Mouse (Mus musculus) kidney, adult 2 months (tissue): ENCODE results near the gene Arid4a. TPM values are rescaled to one million over a fixed set of nuclear protein-coding genes. Genes with fewer than 3 reads are reported as not detected.
A peak's percentile ranks its signal among the peaks of the same experiment; 100 is the strongest.

Experiments
- DNase-seq: peaks from one replicate; pipeline ENCODE4 v3.0.0; 2021
- H3K27ac ChIP-seq: fragments of 200-500 bp; 2 replicates; pipeline ENCODE4 v1.5.1; 2012; ENCODE audit warnings: low read depth, low read length, control low read depth, inconsistent platforms; ENCODE audit not compliant: insufficient read depth
- H3K27me3 ChIP-seq: fragments of 200-500 bp; replicated peaks from 2 replicates; pipeline ENCODE4 v1.6.1; 2012; ENCODE audit warnings: mild to moderate bottlenecking, moderate library complexity, low read length, inconsistent platforms; ENCODE audit not compliant: control insufficient read depth, insufficient read depth
- H3K36me3 ChIP-seq: fragments of 200-500 bp; 2 replicates; pipeline ENCODE4 v1.6.1; 2012; ENCODE audit warnings: mild to moderate bottlenecking, moderate library complexity, low read length, inconsistent platforms; ENCODE audit not compliant: control insufficient read depth, insufficient read depth
- H3K4me1 ChIP-seq: fragments of 200-500 bp; 2 replicates; pipeline ENCODE4 v1.6.1; 2011; ENCODE audit warnings: low read length; ENCODE audit not compliant: control insufficient read depth, insufficient read depth
- H3K4me3 ChIP-seq: fragments of 200-500 bp; 2 replicates; pipeline ENCODE4 v1.5.1; 2011; ENCODE audit warnings: mild to moderate bottlenecking, low read depth, low read length, control low read depth; ENCODE audit not compliant: insufficient read depth
- CTCF ChIP-seq: fragments of 200-500 bp; conservative IDR thresholded peaks from 2 replicates; pipeline ENCODE4 v1.5.1; 2011; ENCODE audit warnings: low read depth, mild to moderate bottlenecking, control low read depth, low read length, moderate library complexity, mixed read lengths; ENCODE audit not compliant: insufficient read depth, insufficient read length
- POLR2A ChIP-seq: fragments of 200-500 bp; IDR thresholded peaks from one replicate; pipeline ENCODE4 v1.6.1; 2011; ENCODE audit warnings: low read depth, low read length, control low read depth
- WGBS: fragments of 180-500 bp; shearing (Covaris S2); methylation state at CpG from one replicate; pipeline ENCODE4 v1.1.7; 2018; 5-methylcytosine and 5-hydroxymethylcytosine counted together
- polyA plus RNA-seq: library from polyadenylated mRNA; depleted of rRNA; stranded (reverse); fragments of >200 nt; gene quantifications from 2 replicates; pipeline ENCODE4 v1.2.3, GENCODE M21; 2012

The Arid4a gene
- polyA plus RNA-seq, 1 experiment: 3.6 TPM

DNA sequence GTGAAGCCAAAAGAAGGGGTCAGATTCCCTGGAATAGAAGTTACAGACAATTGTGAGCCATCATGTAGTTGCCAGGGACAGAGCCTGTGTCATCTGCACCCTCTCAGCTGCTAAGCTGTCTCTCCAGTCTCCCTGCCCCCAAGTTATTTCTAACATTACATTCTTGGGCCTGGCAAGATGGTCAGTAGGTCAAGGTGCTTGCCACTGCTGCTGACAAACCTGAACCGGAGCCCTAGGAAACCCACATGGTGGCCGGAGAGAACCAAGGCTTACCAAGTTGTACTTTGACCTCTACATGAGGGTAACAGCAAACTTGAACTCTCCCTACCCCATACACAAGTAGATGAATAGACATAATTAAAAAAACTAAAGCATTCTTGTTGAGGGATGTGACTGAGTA lies 28.7 kb downstream of the Arid4a start:
- H3K27ac ChIP-seq: no peak overlapping the region
- H3K36me3 ChIP-seq: peaks cover 6% of the 10 kb centered on the region
- WGBS: 46% methylated on average over 2 of the region's 2 CpGs
- H3K4me3 ChIP-seq: no peak overlapping the region
- DNase-seq: peak; percentile 92
- no peaks in the 10 kb centered on the region for H3K27me3 ChIP-seq
- H3K4me1 ChIP-seq: peaks cover 12% of the 10 kb centered on the region; the same call in 1 of the 2 replicates
- TF ChIP-seq CTCF (no peak), POLR2A (no peak)

DNA sequence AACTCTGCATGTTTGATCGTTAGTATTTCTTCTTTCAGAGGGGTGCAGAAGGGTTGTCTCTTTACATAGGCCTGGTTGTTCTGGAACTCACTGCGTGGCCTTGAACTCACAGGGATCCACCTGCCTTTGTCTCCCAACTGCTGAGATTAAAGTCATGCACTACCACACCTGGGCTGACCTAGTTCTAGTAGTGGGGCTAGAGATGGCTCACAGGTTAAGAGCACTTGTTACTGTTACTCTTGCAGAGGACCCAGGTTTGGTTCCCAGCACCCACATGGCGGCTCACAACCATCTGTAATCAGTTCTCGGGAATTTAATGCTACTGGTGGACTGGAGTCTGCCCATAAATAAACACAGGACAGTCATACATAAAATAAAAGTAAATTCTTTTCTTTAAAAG lies 30.7 kb downstream of the Arid4a start:
- TF ChIP-seq POLR2A: no peak
- Histone ChIP-seq H3K36me3 (peaks cover 5% of the 10 kb centered on the region), H3K4me1 (peaks cover 14% of the 10 kb centered on the region; the same call in 1 of the 2 replicates), H3K27me3 (no peaks in the 10 kb centered on the region), H3K27ac (no peak overlapping the region), H3K4me3 (no peak overlapping the region)
- no peak for DNase-seq
- WGBS: 96% methylated on average over 4 of the region's 4 CpGs

DNA sequence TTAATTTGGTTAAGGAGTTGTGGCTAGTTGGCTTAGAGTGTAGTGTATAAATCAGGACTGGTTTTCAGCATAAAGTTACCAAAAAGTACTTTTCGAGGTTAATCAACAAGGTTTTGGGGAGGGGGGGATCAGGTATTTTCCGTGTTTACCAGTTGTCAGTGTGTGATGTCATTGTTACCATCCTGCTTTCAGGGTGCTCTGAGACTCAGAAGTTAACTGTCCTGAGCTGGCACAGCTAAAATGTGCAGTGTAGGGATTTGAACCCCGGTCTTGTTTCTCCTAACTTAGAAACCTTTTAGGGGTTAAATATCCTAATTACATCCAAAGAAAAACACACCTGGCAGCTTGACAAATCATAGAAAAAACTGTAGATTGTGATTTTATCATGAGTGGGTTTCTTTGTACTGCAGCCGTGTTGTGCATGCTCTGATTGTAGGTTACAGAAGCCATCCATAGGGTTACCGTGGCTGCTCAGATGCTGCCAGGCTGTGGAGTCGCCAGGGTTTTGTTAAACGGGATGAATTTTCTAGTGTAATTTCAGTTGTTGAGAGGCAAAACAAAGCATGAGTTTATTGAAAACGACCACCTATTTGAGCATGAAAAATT lies 31.8 kb downstream of the Arid4a start:
- no peaks in the 10 kb centered on the region for H3K27me3 ChIP-seq
- no peak for DNase-seq
- peaks cover 14% of the 10 kb centered on the region; the same call in 1 of the 2 replicates for H3K4me1 ChIP-seq
- peak overlapping the region; percentile 35; the same call in 1 of the 2 replicates for H3K4me3 ChIP-seq
- H3K27ac ChIP-seq: 0 out of 2 replicates have a peak overlapping the region, but pooled peaks have one; percentile 29
- 52% methylated on average over 8 of the region's 8 CpGs for WGBS
- TF ChIP-seq CTCF: no peak
- no peak for TF ChIP-seq POLR2A
- H3K36me3 ChIP-seq: peaks cover 5% of the 10 kb centered on the region

DNA sequence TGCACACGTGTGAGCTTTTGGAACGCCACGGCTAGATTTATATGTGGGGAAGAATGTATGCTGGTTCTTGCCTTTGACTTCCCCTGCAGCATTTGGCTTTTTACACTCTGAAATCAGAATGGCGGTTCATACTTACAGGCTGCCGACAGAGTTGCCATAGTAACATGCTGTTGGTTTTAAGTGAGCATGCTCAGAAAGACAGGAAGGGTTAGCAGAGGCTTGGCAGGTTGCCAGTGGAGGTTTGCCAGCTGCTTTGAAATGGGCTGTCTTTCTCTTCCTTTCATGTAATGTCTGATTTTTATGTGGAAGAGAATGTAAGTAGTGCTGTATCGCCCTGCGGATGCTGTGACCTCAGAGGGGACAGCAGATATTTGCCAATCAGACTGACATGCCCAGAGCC lies 32.3 kb downstream of the Arid4a start:
- Histone ChIP-seq H3K27ac (0 out of 2 replicates have a peak overlapping the region, but pooled peaks have one; percentile 29), H3K27me3 (no peaks in the 10 kb centered on the region), H3K4me3 (peak overlapping the region; percentile 35; the same call in 1 of the 2 replicates), H3K4me1 (peaks cover 16% of the 10 kb centered on the region), H3K36me3 (peaks cover 5% of the 10 kb centered on the region; the same call in 1 of the 2 replicates)
- 15% methylated on average over 7 of the region's 7 CpGs for WGBS
- peak; percentile 98 for DNase-seq
- TF ChIP-seq CTCF (0 out of 2 replicates have a peak, but pooled peaks have one; percentile 1), POLR2A (no peak)

DNA sequence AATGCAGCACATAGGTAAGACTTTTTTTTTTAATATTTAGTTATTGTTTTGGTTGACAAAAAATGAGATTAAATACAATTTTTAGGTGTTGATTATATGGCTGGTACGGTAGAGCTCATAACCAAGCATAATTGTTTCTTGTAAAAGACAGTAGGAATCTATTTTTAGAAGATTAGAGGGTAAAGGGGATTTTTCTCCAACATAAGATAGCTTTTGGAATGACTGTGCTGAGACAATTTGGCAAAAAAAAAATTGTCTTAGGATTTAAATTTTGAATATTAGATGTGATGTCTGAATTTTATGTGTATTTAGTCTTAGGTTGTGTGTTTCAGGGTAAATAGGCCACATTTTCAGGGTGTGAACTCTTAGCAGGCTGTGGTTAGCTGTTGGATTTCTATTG lies 32.8 kb downstream of the Arid4a start:
- DNase-seq: no peak
- Histone ChIP-seq H3K36me3 (peaks cover 5% of the 10 kb centered on the region; the same call in 1 of the 2 replicates), H3K4me1 (peaks cover 16% of the 10 kb centered on the region), H3K27me3 (no peaks in the 10 kb centered on the region), H3K27ac (no peak overlapping the region), H3K4me3 (0 out of 2 replicates have a peak overlapping the region, but pooled peaks have one; percentile 16)
- TF ChIP-seq CTCF (no peak), POLR2A (no peak)
- 46% methylated on average over 1 of the region's 1 CpGs for WGBS

DNA sequence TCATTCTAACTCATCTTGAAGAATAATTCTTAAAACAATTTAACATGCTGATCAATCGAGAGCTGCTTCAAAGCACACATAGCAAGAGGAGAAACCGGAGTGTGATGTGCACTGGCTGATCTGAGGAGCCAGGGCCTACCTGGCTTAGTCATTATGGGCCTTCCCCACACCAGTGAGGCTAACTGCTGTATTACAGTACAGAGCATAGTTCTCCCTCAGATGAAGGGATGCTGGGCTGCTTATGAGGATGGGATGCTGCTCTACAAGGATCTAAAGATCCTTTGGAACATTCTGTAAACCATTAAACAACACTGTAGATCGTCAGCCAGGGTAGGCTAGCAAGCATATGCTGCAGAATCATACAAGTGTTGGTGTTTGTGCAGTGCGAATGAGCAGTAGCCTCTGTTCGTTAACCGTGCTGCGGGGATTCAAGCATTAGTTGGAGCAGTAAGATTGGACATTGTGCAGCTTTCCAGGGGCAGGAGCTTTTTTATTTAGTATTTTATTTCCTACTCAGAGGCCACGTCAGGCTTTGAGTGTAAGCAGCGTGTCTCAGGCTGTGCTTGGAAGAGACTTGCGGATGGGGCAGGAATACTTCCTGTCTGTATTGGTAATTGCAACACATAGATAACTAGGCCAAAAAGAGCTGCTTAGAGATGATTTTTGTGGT lies 33.9 kb downstream of the Arid4a start:
- H3K4me3 ChIP-seq: no peak overlapping the region
- WGBS: 67% methylated on average over 10 of the region's 10 CpGs

DNA sequence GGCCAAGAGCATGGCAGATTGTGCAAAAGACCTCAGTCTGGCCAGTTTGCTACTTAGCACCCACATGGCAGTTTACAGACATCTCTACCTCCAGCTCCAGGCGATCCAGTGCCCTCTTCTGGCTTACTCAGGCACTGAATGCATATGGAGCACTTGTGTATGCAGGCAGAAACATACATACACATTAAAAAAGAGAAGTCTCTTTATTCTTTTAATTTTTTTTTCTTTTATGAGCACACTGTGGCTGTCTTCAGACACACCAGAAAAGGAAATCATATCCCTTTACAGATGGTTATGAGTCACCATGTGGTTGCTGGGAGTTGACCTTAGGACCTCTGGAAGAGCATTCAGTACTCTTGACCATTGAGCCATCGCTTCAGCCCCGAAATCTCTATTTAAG lies 35.3 kb downstream of the Arid4a start:
- Histone ChIP-seq H3K27ac (no peak overlapping the region), H3K4me1 (peaks cover 17% of the 10 kb centered on the region), H3K36me3 (peaks cover 5% of the 10 kb centered on the region; the same call in 1 of the 2 replicates), H3K27me3 (no peaks in the 10 kb centered on the region), H3K4me3 (no peak overlapping the region)
- DNase-seq: peak; percentile 66
- TF ChIP-seq POLR2A: no peak
- TF ChIP-seq CTCF: peak; percentile 74
- WGBS: 40% methylated on average over 3 of the region's 3 CpGs

More for the DNA sequence above, 33.9 kb downstream of the Arid4a start:
- H3K27me3 ChIP-seq: no peaks in the 10 kb centered on the region
- H3K27ac ChIP-seq: no peak overlapping the region
- peaks cover 17% of the 10 kb centered on the region for H3K4me1 ChIP-seq
- DNase-seq: no peak
- TF ChIP-seq CTCF: no peak
- TF ChIP-seq POLR2A: no peak
- H3K36me3 ChIP-seq: peaks cover 5% of the 10 kb centered on the region; the same call in 1 of the 2 replicates
